Mouse (Mus musculus) neutrophil, adult 65 days (primary cell): ENCODE results near the gene Erich2. TPM values are rescaled to one million over a fixed set of nuclear protein-coding genes. Genes with fewer than 3 reads are reported as not detected.

Experiments
- total RNA-seq: library from RNA; stranded (reverse); gene quantifications from 2 replicates; pipeline ENCODE4 v1.2.4, GENCODE M21; 2023

Erich2 gene
- total RNA-seq = not detected in 2 replicates

DNA sequence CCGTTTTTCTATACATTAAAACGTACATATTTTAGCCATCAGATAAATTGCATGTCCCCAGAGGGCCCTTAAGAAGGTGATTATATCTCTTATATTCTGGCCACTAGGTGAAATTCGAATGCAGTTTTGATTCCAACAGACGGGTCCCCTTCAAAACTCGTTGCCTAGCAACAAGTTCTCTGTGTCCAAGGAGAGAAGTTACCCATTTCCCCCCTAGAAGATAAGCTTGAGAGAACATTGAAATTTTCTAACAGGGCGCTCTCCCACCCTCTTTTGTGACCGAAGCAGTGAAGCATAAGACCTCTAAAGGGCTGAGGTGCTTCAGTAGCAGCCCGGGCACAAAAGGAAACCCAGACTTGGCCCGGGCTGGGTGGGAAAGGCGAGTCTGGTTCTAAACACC lies at the start of gene Erich2:
Gene Erich2, plus strand, starts transcription at position 324 of the 400 bp plus-strand sequence.

GRCm38 (mm10) chr2:70552772-70553171 lies 44.2 kb downstream of the Erich2 start, which contains the start of gene Gad1:
TSS of gene Gad1 (plus strand) at chr2:70553072.

Other genes with a start within 250 kb of the Erich2 start
- gene Sp5, start 33.9 kb upstream of the Erich2 start, total RNA-seq = not detected in 2 replicates
- gene Gad1, start 44.3 kb downstream of the Erich2 start, total RNA-seq = 0.14 and 0.47 TPM in 2 replicates
- 52.8 and 53.4 TPM in 2 replicates for gene Gorasp2, start 152.8 kb downstream of the Erich2 start, total RNA-seq
- gene Gm26558, start 153.3 kb downstream of the Erich2 start, total RNA-seq = not detected in 2 replicates